Mouse (Mus musculus): ENCODE data around the gene Rtn4rl1. TPM values are rescaled to one million over a fixed set of nuclear protein-coding genes. Genes with fewer than 3 reads are reported as not detected.

The Rtn4rl1 gene
- polyA plus RNA-seq, 1 experiment, result 0.96 TPM

GRCm38 (mm10) chr11:75269213-75269612, 75.6 kb downstream of the Rtn4rl1 start:
- no peak overlapping the region for H3K4me3 ChIP-seq (ENCODE audit: low read depth, low read length)
- H3K9ac ChIP-seq (ENCODE audit: low read depth, poor library complexity, severe bottlenecking), result no peak overlapping the region
- no peak for TF ChIP-seq CTCF (IDR thresholded peaks at IDR 0.05; ENCODE audit: low read depth, low read length)
- no peak for TF ChIP-seq EP300 (IDR thresholded peaks at IDR 0.05; ENCODE audit: insufficient read depth, low read depth, low read length)
- TF ChIP-seq POLR2A (IDR thresholded peaks at IDR 0.05; ENCODE audit: insufficient read depth, low read length), result no peak
- no peaks in the 10 kb centered on the region for H3K27me3 ChIP-seq (ENCODE audit: control insufficient read depth, insufficient read depth, low read length, poor library complexity, severe bottlenecking)
- no peaks in the 10 kb centered on the region for H3K4me1 ChIP-seq (ENCODE audit: control insufficient read depth, insufficient read depth, low read length)
- H3K36me3 ChIP-seq (ENCODE audit: control insufficient read depth, insufficient read depth, low read length, poor library complexity, severe bottlenecking), result no peaks in the 10 kb centered on the region
- no peak overlapping the region for H3K27ac ChIP-seq (ENCODE audit: insufficient read depth, low read length)
- H3K9me3 ChIP-seq (replicated peaks; ENCODE audit: control insufficient read depth, insufficient read depth, low read length, poor library complexity, severe bottlenecking), result no peaks in the 10 kb centered on the region

GRCm38 (mm10) chr11:75270276-75270984, 76.8 kb downstream of the Rtn4rl1 start:
- H3K4me1 ChIP-seq (ENCODE audit: control insufficient read depth, insufficient read depth, low read length), result no peaks in the 10 kb centered on the region
- no peak overlapping the region for H3K27ac ChIP-seq (ENCODE audit: insufficient read depth, low read length)
- TF ChIP-seq EP300 (IDR thresholded peaks at IDR 0.05; ENCODE audit: insufficient read depth, low read depth, low read length), result no peak
- no peak for TF ChIP-seq CTCF (IDR thresholded peaks at IDR 0.05; ENCODE audit: low read depth, low read length)
- no peak for TF ChIP-seq POLR2A (IDR thresholded peaks at IDR 0.05; ENCODE audit: insufficient read depth, low read length)

GRCm38 (mm10) chr11:75270985-75271434, 77.4 kb downstream of the Rtn4rl1 start:
- H3K27ac ChIP-seq (ENCODE audit: insufficient read depth, low read length), result no peak overlapping the region
- no peak overlapping the region for H3K9ac ChIP-seq (ENCODE audit: low read depth, poor library complexity, severe bottlenecking)
- no peaks in the 10 kb centered on the region for H3K27me3 ChIP-seq (ENCODE audit: control insufficient read depth, insufficient read depth, low read length, poor library complexity, severe bottlenecking)
- H3K4me3 ChIP-seq (ENCODE audit: low read depth, low read length), result no peak overlapping the region
- TF ChIP-seq POLR2A (IDR thresholded peaks at IDR 0.05; ENCODE audit: insufficient read depth, low read length) (no peak), EP300 (IDR thresholded peaks at IDR 0.05; ENCODE audit: insufficient read depth, low read depth, low read length) (no peak), CTCF (IDR thresholded peaks at IDR 0.05; ENCODE audit: low read depth, low read length) (no peak)
- H3K9me3 ChIP-seq (replicated peaks; ENCODE audit: control insufficient read depth, insufficient read depth, low read length, poor library complexity, severe bottlenecking), result no peaks in the 10 kb centered on the region
- H3K4me1 ChIP-seq (ENCODE audit: control insufficient read depth, insufficient read depth, low read length), result no peaks in the 10 kb centered on the region
- no peaks in the 10 kb centered on the region for H3K36me3 ChIP-seq (ENCODE audit: control insufficient read depth, insufficient read depth, low read length, poor library complexity, severe bottlenecking)

More at GRCm38 (mm10) chr11:75270276-75270984, 76.8 kb downstream of the Rtn4rl1 start:
- Histone ChIP-seq H3K9me3 (replicated peaks; ENCODE audit: control insufficient read depth, insufficient read depth, low read length, poor library complexity, severe bottlenecking) (no peaks in the 10 kb centered on the region), H3K9ac (ENCODE audit: low read depth, poor library complexity, severe bottlenecking) (no peak overlapping the region), H3K27me3 (ENCODE audit: control insufficient read depth, insufficient read depth, low read length, poor library complexity, severe bottlenecking) (no peaks in the 10 kb centered on the region), H3K36me3 (ENCODE audit: control insufficient read depth, insufficient read depth, low read length, poor library complexity, severe bottlenecking) (no peaks in the 10 kb centered on the region), H3K4me3 (ENCODE audit: low read depth, low read length) (no peak overlapping the region)

- Histone ChIP-seq H3K27ac (ENCODE audit: insufficient read depth, low read length) (no peak overlapping the region), H3K27me3 (ENCODE audit: control insufficient read depth, insufficient read depth, low read length, poor library complexity, severe bottlenecking) (no peaks in the 10 kb centered on the region), H3K36me3 (ENCODE audit: control insufficient read depth, insufficient read depth, low read length, poor library complexity, severe bottlenecking) (no peaks in the 10 kb centered on the region), H3K9ac (ENCODE audit: low read depth, poor library complexity, severe bottlenecking) (no peak overlapping the region), H3K9me3 (replicated peaks; ENCODE audit: control insufficient read depth, insufficient read depth, low read length, poor library complexity, severe bottlenecking) (no peaks in the 10 kb centered on the region), H3K4me3 (ENCODE audit: low read depth, low read length) (no peak overlapping the region), H3K4me1 (ENCODE audit: control insufficient read depth, insufficient read depth, low read length) (no peaks in the 10 kb centered on the region)
- TF ChIP-seq CTCF (IDR thresholded peaks at IDR 0.05; ENCODE audit: low read depth, low read length), result no peak
- TF ChIP-seq POLR2A (IDR thresholded peaks at IDR 0.05; ENCODE audit: insufficient read depth, low read length), result no peak
- TF ChIP-seq EP300 (IDR thresholded peaks at IDR 0.05; ENCODE audit: insufficient read depth, low read depth, low read length), result no peak
These were observed 79.9 kb downstream of the Rtn4rl1 start for GRCm38 (mm10) chr11:75273466-75273865.

GRCm38 (mm10) chr11:75275035-75275434, 81.5 kb downstream of the Rtn4rl1 start:
- TF ChIP-seq POLR2A (IDR thresholded peaks at IDR 0.05; ENCODE audit: insufficient read depth, low read length) (no peak), EP300 (IDR thresholded peaks at IDR 0.05; ENCODE audit: insufficient read depth, low read depth, low read length) (no peak)
- Histone ChIP-seq H3K27me3 (ENCODE audit: control insufficient read depth, insufficient read depth, low read length, poor library complexity, severe bottlenecking) (no peaks in the 10 kb centered on the region), H3K9ac (ENCODE audit: low read depth, poor library complexity, severe bottlenecking) (no peak overlapping the region), H3K36me3 (ENCODE audit: control insufficient read depth, insufficient read depth, low read length, poor library complexity, severe bottlenecking) (no peaks in the 10 kb centered on the region), H3K27ac (ENCODE audit: insufficient read depth, low read length) (no peak overlapping the region), H3K9me3 (replicated peaks; ENCODE audit: control insufficient read depth, insufficient read depth, low read length, poor library complexity, severe bottlenecking) (no peaks in the 10 kb centered on the region), H3K4me1 (ENCODE audit: control insufficient read depth, insufficient read depth, low read length) (no peaks in the 10 kb centered on the region), H3K4me3 (ENCODE audit: low read depth, low read length) (no peak overlapping the region)

- Histone ChIP-seq H3K36me3 (ENCODE audit: control insufficient read depth, insufficient read depth, low read length, poor library complexity, severe bottlenecking) (no peaks in the 10 kb centered on the region), H3K9ac (ENCODE audit: low read depth, poor library complexity, severe bottlenecking) (no peak overlapping the region), H3K27me3 (ENCODE audit: control insufficient read depth, insufficient read depth, low read length, poor library complexity, severe bottlenecking) (no peaks in the 10 kb centered on the region), H3K4me1 (ENCODE audit: control insufficient read depth, insufficient read depth, low read length) (peaks cover 10% of the 10 kb centered on the region), H3K9me3 (replicated peaks; ENCODE audit: control insufficient read depth, insufficient read depth, low read length, poor library complexity, severe bottlenecking) (no peaks in the 10 kb centered on the region), H3K27ac (ENCODE audit: insufficient read depth, low read length) (no peak overlapping the region), H3K4me3 (ENCODE audit: low read depth, low read length) (no peak overlapping the region)
- TF ChIP-seq CTCF (IDR thresholded peaks at IDR 0.05; ENCODE audit: low read depth, low read length) (no peak), EP300 (IDR thresholded peaks at IDR 0.05; ENCODE audit: insufficient read depth, low read depth, low read length) (no peak), POLR2A (IDR thresholded peaks at IDR 0.05; ENCODE audit: insufficient read depth, low read length) (no peak)
These were observed 84.5 kb downstream of the Rtn4rl1 start for GRCm38 (mm10) chr11:75278115-75278514.
